Mouse (Mus musculus): ENCODE measurements around the gene Aqp11.

The Aqp11 gene

DNA sequence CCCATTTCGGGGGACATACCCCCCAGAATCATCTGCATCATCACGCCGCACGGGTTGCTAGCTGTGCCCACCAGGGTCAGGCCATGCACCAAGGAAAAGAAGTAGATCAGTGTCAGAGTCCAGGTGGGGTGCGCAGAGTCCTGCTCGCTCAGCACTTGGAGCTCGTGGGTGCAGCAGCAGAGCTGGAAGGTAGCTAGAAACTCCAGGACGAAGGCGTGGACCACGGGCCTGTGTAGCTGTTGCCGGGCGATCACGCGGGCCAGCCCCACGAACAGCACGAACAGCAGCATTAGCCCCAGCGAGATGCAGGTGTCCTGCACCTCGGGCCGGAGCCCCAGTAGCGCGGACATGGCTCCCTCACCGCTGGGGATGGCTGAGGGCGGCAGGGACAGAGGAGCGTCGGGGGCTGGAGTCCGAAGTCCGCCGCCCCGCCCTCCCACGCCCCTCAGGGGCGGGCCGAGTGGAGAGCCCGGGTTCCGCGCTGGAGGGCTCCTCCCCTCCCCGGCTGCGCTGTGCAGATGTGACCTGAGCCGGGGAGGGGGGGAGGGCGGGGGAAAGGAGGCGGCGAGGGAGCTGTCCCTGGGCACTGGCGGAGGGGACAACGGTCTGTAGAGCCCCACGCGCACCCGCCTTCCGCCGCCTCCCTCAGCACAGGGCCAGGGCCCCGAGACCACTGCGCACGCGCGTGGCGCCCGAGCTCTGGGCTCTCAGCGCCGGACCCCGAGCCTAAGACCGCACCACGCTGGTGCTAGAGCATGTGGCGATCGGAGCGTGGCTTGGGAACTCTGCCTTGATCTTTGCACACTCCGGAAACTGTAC is at the start of gene Aqp11:
TSS of gene Aqp11 (minus strand) at position 652 of the 819 bp plus-strand sequence.
- peak; percentile 94 to 96 for DNase-seq

DNA sequence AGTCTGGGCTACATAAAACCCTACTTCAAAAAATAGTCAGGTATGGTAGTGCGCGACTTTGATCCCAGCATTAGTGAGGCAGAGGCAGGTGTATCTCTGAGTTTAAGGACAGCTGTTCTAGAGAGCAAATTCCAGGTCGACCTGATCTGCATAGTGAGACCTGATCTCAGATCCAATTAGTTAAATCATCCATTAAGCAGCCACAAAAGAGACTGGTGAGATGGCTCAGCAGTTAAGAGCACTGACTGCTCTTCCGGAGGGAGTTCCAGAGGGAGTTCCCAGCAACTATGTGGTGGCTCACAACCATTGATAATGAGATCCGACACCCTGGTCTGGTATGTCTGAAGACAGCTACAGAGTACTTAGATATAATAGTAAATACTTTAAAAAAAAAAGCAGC is 45.4 kb upstream of the Aqp11 start:
- no peak for DNase-seq

DNA sequence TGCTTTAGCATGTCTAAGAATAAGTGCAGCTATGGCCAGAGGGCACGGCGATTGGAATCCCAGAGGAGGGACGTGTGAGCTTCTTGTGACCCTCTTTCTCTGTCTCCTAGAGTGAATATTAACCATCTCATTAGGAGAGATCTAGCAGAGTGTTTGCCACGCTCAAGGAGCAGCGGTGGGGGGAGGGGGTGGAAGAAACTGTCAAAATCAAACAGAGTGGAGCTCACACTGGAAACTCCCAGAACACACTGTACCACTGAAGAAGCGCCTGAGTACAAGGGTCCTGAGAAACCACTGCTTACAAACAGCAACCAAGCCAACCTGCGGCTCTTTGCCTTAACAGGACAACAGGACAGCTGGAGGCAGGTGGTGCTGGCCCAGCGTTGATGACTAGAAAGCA is 43.4 kb upstream of the Aqp11 start:
- peak; percentile 72 to 77 for DNase-seq

DNA sequence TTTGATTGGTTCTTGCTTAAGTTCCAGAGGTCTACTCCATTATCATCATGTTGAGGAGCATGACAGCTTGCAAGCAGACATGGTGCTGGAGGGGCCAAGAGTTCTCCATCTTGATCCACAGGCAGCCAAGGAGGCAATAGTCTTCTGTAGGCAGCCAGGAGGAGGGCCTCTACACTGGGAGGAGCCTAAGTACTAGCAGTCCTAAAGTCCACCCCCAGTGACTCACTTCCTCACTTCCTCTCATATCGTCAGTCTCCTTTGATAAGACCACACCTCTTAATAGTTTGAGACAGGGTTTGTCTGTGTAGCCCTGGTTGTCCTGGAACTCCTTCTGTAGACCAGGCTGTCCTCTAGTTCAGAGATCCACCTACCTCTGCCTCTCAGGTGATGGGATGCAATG is 42.7 kb upstream of the Aqp11 start:
- DNase-seq, result no peak

DNA sequence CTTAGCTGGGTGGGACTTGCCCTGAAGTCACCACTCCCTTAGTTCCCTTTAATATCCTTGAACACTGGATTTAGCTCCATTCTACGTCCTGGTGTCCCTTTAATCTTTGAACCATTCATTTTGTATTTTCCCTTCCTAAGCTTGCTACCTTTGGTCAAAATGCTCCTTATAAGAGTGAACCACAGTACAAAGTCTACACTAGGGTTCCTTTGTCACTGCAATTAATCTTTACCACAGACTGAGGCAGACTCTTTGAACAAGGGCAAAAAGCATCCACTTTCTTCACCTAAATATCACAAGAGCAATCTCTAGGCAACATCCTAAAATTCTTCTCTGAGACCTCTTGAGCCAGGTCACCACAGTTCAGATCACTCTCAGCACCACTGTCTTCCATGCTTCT is 42.1 kb upstream of the Aqp11 start:
- DNase-seq, result peak in 1 of 2 experiments; percentile 33

DNA sequence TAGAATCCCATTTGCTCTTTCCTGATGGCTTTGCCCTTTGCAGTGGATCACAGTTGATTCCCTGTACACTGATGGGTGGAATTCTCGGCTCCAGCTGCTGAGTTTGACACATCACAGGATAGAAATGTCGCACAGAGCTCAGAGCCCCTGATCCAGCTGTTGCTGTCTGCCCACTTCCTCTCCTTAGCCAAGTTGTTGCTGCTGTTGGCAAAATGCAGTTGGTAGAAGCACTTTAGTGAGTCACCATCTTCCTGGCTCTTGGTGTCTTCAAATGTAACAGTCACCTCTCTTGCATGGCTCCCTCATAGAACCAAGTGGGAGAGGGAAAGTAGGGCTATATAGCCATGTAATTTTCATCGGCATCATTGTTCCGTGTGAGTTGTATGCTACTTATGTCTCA is 39.1 kb upstream of the Aqp11 start:
- no peak for DNase-seq

DNA sequence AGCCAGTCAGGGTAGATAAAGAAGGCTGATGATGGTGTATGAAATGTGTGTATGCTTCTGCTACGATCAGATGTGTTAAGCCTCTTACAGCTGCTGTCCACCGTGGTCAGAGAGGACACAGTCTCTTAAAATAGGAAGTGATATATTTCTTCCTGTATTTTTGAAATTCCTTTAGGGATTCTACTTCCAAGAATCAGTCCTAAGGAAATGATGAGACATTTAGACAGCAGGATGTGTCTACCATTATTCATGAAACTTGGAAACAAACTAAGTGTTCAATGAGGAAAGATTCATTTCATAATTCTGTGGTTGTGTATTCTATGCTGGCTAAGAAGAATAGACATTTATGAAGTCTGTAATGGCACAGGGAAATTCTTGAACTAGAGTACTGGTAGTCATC is 37.8 kb upstream of the Aqp11 start:
- no peak for DNase-seq

DNA sequence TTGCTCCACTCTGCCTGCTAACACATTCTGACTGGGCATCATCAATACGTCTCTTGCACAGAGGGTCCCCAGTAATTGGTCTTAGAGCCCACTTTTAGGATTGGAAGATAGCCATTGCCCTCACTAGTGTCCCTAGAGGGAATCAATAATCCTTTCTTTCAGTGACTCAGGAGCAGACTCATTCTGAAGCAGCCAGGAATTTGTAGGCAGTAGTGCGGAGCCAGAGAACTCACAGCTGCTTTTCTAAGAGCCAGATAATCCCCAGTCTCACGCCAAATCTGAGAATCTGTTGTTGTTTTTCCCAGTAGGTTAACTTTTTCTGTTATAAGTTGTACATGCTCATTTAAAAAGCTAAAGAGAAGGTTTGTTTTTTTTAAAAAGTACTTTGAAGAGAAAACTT is 37.3 kb upstream of the Aqp11 start:
- no peak for DNase-seq

DNA sequence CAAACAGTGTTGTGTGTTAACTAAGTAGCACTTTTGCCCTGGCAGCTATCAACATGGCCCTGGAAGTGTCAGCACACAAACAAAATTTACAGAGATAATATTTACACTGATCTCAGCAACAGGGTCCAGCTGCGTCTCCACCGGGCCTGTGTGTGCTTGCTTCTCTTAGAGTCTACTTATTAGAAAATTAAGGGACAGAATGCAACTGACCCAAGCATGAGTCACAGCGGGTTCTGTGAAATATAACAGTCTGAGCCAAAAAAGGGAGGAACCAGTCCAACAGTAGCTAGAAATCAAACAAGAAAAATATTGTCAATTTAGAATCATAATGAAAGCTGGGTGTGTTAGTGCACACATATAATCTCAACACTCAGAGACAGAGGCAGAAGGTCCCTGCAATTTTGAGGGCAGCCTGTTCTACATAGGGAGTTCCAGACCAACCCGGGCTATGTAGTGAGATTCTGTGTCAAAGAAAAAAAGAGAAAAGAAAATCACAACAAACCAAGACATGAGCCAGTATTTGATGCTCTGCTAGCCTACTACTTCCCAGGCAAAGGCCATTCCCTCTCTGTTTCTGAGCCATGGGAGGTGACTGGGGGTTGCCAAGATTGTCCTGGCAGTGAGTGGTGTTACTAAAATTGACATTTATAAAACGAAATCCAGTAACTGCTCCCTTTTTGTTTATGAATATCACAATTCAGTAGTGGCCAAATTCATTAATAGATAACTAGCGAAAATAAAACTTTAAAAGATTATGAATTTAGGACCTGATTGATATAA is 32.9 kb upstream of the Aqp11 start:
- peak in 1 of 2 experiments; percentile 15 for DNase-seq

DNA sequence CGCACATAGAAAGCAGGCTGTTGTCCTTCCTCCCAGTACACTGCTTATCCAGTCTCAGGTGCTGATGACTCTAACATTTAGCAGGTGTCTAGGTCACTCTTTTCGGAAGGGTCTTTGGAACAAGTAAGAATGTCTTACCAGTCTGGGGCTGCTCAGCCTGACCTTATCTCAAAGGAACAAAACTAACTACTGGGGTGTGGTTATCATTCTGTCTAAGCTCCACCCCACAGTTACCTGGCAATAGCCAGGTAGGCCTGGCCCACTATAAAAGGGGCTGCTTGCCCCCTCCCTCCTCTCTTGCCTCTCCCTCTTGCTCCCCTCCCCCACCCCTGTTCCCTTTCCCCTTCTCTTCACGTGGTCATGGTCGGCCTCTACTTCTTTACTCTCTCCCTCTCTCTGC is 30.9 kb upstream of the Aqp11 start:
- no peak for DNase-seq

DNA sequence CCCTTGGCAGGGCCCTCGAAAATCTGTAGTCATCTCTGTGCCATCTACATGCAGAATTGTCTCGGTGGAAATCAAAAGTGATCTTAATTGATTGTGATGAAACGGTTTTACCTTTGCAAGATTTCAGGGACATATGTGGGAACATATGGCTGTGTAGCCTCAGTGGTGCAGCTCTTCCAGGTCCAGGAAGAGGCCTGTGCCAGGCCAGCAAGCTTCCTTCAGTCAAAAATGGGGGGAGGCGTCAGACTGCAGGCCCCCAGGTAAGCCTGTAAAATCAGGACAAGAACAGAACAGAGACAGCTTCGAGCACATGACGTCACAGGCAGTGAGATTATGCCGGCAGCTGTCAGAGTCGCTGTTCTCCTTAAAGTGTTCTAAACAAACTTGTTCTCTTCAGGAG is 29.8 kb upstream of the Aqp11 start:
- no peak for DNase-seq

DNA sequence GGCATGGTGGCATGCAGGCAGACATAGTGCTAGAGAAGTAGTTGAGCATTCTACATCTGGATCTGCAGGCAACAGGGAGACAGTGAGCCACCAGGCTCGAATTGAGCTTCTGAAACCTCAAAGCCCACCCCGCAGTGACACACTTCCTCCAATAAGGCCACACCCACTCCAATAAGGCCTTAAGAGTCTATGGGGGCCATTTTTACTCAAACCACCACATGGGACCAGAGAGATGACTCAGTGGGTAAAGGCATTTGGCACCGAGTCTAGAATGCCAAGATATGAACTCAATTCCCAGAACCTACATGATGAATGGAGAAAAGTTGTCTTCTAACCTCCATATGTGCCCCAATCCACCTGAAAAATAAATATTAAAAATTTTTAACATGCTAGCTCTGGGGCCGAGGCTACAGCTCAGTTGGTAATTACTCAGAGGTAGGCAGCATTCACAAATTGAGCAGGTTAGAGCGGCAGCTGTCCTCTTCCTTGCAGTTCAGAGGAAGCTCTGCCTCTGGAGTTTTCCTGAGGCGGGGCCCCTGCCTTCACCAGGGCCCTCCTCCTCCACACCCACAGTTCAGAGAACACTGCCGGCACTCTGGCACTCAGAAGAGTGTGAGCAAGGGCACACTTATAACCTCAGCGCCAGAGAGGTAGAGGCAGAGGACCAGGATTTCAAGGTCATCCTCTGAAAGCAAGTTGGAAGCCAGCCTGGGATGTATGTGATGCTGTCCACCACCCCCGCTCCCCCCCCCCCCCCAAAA is 28.5 kb upstream of the Aqp11 start:
- peak; percentile 23 to 63 for DNase-seq

DNA sequence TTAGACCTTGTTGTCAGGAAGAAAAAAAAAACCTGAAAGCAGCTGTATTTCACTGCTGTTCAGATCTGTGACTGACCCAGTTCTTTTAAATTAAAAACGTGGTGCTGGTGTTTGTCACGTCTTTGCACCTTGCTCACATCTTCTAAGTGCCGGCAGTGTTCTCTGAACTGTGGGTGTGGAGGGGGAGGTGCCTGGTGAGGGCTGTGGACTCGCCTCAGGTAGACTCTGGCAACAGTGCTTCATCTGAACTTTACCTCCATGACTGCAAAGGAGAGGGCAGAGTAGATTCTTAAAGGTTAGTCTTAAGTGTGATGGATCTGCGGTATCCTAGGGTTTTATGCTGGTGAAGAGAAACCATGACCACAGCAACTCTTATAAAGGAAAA is 27.9 kb upstream of the Aqp11 start:
- peak; percentile 65 to 74 for DNase-seq

DNA sequence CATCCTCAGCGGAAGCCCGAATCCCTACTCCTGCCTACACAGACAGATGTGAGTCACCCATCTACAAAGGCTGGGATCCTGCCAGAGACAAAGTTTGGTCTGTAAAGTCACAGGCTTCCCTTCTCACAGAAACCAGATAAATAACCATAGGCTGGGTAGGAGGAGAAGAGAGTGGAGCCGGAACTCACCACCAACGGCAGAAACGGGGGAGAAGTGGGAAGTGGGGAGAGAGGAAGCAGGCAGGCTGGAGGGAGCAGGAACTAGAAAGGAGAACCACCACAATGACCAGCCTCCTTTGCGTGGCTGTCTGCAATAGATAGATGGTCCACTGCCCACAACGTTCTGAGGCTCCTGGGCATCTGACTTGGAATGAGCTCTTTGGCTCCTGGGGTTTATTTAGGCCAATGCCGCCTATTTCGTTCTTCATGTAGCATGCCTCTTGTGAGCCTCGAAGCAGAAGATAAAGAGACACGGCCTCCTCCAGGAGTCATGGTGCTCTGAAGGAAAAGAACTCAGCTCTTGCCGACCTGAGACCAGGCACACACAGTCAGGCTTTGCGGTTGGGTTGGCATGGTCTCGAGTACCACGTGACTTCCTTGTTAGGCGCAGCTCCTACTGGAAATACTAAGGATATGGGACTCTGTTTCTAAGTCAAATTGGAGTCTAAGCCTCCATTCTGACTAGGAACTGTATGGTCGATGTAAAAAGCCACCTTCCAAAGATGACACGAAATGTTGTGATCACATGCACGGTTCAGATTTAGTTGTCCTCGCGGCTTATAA is 27.3 kb upstream of the Aqp11 start:
- DNase-seq, result peak in 1 of 2 experiments; percentile 18

DNA sequence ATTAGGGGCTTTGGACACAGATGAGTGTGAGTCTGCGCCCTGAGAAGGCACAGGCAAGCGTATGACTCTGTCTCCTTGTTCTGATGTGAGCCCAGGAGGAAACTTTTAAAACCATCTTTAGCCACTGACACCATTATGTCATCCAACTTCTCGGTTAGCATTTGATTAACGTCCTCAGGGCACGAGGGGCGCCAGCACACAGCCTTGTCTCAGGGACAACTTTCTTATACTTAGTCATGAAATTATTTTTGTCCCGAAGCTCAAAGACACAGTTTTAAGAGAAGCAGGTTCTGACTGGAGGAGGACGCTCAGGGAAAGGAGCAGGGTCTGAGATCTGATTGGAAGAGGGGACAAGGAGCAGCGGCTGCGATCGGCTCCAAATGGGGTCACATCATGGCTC is 26.5 kb upstream of the Aqp11 start:
- DNase-seq, result no peak

DNA sequence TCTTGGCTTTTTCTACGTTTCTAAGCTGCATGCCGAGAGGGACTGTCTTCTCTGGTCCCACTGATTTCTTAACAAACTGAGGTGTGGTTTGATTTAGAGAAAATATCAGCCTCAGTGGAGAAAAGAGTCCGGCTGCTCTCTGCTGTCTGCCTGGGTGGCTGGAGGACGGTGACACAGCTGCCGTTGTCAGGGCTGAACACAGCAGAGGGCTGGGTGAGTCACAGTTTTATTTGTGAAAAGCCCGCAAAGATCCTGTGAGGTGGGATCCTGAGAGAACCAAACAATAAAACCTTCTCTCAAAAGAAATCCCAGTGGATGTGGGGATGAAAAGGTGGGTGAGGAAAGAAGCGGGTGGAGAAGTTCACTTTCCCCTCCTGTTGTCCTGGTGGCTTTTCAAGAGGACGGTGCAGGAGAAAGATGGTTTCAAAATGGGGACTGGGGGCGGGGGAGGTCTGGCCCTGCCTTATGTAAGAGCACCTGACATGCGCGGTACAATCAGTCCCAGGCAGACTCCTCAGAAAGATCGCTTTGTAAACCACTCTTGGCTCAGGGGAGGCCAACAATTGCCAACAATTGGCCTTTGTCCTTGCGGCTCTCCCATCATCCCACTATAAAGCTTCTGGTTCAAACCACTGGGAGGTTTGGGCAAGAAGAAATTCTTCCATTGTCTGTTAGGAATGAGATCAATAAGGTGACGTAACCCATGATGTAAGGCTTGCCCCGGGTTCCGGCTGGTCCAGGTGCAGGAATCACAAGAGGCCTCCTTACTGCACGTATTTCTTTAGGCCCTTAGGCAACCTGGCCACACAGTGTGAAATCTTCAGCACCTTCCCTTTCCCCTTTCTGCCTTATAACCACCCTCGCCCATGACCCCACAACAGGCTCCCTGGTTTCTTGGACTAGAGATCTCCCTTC is 19.1 kb upstream of the Aqp11 start:
- DNase-seq, result no peak

DNA sequence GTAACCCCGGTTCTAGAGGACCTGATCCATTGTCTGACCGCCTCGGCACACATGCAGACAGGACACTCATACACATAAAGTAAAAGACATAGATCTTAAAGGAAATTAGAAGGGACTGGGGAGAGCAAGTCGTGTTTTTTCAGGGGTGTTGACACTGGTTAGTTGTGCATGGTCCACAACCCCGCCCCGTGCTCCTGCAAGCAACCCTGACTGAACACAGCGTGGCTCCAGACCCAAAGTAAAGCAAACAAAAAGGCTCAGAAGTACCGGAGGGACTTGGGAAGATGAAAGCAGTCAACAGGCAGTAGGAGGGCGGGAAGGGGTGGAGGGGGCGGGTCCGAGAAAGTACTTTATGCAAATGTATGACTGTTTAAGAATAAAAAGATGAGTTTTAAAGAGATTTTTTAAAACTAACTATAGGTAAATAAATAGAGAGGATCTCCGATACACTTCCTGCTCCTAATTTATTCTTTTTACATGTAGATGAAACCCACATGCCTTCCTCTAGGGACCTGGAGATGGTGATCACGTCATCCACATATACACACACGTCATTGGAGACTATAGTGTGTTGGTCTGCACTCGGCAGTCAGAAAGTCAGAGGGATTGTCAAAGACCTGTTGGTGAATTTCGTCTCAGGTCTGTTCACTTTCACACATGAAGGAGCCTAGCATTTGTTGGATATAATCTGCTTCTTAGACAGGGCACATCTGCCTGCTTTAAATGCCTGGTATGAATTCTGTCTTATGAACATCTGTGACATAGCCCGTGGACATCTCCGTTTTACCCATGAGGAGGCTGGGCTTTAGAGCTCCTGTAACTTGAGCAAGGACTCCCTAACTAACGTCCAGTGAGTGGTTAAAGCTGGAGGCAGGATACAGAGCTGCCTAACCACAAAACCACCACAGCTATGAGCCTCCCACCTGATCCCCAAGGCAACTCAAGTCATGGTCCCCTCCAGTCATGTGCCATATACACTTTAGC is 11.4 kb upstream of the Aqp11 start:
- peak; percentile 23 to 38 for DNase-seq

DNA sequence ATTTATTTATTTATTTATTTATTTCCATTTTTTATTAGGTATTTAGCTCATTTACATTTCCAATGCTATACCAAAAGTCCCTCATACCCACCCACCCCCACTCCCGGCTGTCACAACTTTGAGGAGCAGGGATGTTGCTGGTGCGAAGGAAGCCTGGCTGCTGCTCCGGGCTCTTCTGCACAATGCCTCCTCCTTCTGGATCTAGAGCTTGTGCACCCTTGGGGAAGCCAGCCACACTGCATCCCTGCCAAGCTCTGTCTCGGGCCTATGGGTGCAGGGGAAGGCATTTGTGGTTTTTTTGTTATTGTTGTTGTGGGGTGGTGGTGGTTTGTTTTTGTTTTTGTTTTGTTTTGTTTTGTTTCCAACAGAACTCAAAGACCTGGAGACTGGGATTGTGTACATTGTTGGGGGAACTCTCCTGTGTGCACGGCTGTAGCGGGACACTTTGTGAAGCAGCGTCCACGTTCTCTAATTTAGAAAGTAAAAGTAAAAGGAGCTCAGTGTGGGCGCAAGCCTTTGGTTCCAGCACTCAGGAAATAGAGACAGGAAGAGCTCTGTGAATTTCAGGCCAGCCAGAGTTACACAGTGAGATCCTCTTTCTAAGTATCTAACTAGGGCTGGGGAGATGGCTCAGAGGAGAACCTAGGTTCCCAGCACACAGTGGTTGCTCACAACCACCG is 10.6 kb upstream of the Aqp11 start:
- peak; percentile 39 to 49 for DNase-seq

DNA sequence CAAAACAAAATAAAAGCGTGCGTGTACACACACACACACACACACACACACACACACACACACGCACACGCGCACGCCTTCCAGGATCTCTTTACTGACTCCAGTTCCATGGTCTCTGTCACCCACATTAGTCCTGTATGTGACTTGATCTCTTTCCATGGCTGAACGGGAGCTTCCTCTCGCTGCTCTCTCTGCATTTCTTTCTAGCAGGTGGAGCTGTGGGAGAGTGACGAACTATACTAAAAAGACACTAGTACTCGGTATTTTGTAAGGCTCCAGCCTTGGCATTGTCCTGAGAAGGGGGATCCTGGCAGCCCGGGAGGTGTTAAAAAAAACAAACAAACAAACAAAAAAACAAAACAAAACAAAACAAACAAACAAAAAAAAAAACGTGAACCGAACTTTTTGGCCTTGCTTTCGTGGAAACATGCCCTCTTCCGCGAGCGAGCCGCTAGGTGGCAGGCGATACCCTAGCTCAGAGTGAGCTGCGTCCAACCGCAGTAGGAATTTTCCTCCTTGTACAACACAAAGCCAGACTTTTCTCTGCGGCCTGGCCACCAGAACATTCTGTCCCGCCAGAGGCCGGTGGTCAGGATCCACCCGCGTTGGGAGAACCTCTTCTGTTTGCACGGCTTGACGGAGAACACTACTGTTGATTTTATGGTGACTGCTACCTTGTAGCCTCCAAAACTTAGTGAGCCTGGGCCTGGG is 9.9 kb upstream of the Aqp11 start:
- peak; percentile 88 to 93 for DNase-seq

Measured in kidney, postnatal 36 days (tissue).